Mouse (Mus musculus) thymus, postnatal 36 days (tissue): Measurements from ENCODE around the gene Actr3.
A peak's percentile ranks its signal among the peaks of the same experiment; 100 is the strongest.
"Not testable (repeated sequence)": the region's sequence is repeated elsewhere in the genome, so short reads cannot be mapped to it uniquely, and the experiment has no call there.

ENCODE experiments used
- DNase-seq, 2 experiments: peaks; one replicate each; pipeline ENCODE4 v3.0.0; 2022; ENCODE audit warnings: mixed read lengths in 2 of 2

Actr3 gene

DNA sequence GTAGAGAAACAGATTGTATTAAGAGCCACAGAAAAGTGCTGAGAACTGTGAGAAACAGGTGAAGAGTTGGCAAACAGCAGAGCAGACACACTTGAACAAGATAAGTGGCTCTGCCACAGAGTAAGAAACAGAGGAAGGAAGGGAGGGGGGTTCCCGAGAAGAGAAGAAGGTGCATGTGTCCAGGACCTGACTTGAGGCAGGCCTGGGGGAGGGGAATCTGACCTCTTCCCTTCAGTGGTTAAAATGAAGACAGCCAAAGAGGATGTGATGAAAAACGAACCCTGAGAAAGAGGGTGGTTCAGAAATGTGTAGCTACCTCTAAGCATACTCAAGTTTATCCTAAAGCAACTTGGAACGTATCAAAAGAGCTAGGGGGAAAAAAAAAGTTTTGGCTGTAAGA, 2.4 kb upstream of the Actr3 start:
- peak in 1 of 2 experiments; percentile 15 for DNase-seq

DNA sequence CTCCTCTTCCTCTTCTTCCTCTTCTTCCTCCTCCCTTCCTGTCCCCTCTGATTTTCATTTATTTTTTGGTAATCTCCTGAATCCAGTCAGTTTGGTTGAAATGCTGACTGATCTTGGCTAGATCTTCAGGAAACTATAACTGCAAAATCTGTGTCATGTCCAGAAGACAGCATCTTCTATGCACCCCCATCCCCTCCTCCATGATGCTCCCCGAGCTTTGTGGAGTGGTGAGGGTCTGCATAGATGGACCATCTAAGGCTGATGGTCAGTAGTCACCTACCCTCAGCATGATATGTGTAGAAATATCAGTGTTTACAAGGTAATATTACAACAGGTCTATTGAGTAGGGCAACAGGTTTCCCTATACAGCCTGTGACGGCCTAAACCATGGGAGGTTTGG, 1.6 kb upstream of the Actr3 start:
- DNase-seq = no peak

DNA sequence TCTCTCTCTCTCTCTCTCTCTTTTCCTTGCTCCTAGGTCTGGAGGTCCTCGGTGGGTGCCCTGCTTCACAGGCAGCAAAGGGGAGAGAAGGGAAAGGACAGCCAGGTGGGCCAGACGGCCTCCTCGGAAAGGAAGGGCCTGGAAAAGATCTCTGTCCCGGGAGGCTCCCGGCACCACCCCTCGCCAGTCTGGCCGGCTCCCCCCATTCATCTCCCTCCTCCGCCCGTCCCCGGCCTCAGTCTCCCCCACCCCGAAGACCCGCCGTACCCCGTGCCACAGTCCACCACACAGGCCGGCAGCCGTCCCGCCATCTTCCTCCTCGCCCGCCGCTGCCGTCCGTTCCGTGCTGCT, 534 bp downstream of the Actr3 start:
- no peak for DNase-seq

DNA sequence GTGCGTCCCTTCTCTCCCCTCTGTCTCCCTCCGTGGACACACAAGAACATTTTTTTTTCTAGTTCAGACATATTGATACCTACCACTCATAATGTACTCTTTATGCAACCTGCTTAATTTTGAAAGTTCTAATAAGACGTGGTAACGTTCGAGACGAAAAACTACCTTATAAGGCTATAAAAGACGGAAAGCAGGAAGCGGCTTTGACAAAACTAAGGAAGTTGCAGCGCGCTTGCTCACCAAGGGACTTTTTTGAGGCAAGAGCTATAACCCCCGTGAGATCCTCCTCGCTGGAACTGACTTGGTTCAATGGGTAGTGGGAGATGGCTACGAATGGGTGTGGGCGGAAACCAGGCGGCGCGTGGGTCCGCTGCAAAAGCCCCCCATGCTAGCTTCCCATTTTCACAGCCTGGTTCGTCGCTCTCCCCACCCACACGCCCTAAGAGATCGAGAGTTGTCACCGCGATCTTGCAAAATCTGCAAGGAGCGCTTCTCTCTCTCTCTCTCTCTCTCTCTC, 984 bp downstream of the Actr3 start:
- peak; percentile 68 to 76 for DNase-seq

DNA sequence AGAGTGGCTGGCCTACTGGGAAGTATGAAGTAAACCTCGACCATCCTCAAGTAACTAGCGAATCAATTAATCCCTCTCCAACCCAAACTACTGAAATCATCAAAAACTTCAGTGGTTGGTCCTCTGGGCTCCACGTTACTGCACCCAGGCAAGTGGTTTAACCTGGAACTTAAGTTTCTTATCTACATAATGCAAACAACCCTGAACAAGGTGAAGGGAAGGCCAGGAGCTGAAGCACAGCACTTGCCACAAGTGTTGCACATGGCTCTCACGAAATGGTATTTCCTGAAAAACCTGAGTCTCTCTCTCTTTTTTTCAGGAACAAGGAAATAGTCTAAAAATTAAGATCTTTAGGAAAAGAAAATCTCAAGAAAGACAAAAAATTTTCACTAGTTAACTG, 4.2 kb downstream of the Actr3 start:
- DNase-seq = no peak

DNA sequence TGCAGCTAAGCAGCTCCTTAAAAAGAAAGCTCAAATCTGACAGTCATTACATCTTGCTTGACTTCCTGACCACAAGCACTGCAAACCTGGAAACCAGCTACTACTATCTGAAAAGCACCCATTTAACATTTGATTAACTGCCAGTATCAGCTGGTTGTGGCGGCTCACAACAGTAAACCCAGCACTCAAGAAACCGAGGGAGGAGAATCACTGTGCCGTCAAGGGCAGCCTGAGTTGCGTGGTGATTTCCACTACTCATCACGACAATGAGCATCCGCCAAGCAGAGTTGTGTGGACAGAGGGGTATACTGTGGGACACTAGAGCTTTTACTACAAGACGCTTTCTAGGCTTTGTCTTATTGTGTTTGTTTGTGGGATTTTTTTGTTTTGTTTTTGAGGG, 4.8 kb downstream of the Actr3 start:
- no peak for DNase-seq

DNA sequence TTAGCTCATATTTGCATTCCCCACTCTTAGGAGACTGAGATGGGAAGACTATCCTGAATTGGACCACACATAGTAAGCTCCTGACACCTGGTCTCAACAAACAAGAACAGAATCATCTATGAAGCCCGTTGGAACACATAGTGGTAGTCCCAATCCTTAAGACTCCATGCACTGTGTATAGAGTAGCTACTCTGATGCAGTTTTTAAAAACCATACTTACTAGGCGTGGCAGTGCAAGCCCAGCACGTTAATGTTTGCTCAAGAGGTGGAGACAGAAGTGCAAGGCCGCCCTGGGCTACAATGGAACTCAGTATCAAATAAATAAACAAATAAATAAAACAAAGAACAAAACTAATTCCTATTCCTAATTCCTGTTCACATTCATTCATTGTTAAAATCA, 5.5 kb downstream of the Actr3 start:
- DNase-seq = no peak

DNA sequence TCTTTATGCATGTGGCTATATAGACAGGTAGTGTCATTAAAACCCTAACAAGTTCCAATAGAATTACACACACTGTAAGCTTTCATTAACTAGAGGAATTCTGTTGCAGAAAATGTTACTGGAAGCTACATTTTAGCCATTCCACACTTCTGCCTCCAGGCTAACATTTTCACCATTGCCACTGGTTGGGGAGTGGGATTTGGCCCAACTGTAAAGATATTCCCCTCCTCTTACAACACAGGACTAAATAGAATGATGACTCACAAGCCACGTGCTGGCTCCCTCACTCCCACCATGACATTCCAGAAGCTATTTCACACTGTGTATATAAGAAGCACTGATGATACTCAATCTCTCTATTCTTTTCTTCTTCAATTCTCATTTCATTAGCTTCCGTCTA, 7.2 kb downstream of the Actr3 start:
- DNase-seq = no peak

DNA sequence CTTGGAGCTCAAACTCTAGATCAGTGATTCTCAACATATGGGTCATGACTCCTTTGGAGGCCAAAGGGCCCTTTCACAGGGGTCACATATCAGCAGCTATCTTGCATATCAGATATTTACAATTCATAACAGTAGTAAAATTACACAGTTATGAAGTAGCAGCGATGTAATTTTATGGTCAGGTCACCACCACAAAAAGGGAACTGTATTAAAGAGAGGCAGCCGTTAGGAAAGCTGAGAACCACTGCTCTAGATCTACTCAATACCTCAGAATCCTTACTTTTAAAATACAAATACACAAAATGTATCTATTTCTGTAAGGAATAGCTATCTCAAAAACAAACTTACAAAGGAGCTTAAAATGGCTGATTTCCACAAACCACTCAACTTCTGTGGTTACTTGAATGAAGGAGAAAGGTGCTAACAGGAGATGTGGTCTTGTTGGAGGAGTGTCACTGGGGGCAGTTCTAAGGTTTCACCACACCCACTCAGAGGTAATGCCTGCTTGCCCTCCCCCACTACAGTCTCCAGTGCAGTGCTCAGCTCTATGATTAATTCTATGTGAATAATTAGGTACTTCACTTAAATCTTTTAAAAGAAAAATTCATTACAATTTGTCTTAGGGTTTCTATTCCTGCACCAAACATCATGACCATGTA, 9.0 kb downstream of the Actr3 start:
- no peak for DNase-seq

DNA sequence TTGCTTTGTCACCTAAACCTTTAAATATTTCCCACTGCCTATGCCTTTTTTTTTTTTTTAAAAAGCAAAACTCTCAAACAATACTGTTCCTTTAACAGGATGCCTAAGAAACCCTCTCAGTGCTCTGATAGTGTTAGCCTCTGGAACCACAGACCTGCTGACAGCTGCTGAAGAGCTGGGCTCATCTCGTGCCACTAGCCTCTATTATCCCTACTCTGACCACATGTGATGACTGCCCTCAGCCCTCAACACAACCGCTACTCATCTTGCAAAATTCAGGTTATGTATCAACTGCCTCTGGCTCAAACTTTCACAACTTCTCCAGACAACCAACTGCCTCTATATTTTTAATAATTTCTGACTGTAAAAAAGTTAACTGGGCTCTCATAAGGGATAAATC, 15.6 kb downstream of the Actr3 start:
- no peak for DNase-seq

DNA sequence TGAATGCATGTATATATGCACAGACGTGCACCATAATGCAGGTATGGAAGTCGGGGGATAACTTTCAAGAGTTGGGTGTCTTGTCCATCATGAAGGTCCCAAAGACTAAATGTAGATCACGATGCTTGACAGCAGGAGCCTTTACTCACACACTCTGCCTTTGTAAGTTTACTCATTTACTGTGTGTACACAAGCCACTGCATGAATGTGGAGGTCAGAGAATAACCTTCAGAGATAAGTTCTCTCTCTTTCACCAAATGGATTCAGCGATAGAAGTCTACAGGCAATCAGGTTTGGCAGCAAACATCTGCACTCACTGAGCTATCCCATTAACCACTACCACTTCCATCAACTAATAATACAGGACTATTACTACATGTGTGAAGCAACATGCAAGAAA, 16.8 kb downstream of the Actr3 start:
- DNase-seq = no peak

DNA sequence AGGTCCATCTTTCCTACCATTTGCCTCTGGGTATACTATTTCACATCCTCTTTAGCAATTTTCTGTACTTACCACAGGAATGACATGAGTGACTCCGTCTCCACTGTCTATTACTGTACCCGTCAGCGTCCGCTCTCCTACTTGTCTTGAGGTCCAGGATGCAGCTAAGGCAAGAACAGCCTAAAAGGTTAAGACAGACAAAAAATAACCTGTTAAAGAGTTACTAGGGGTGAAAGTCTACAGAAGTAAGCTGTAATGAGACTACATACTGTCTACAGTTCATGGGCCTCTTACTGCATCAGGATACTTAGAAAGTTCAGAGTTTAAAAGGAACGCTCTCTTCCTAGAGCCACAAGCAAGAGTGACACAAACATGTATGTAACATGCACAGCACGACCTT, 28.3 kb downstream of the Actr3 start:
- no peak for DNase-seq

DNA sequence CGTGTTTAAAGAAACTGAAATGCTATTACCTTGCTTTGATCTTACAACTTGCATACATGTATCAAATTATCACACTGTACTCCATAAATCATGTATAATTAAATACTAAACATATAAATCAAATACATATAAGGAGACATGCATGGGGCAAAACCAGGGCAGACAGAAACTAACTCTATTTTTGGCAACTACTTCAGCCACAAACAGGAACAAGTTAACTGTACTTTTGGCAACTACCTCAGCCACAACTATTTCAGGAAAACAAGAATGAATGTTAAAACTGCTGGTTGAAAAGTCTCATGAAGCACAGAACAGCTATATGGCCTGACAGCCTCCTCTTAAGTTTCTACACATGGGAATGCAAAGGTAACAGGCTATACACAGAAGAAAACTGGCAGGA, 40.1 kb downstream of the Actr3 start:
- DNase-seq = no peak

DNA sequence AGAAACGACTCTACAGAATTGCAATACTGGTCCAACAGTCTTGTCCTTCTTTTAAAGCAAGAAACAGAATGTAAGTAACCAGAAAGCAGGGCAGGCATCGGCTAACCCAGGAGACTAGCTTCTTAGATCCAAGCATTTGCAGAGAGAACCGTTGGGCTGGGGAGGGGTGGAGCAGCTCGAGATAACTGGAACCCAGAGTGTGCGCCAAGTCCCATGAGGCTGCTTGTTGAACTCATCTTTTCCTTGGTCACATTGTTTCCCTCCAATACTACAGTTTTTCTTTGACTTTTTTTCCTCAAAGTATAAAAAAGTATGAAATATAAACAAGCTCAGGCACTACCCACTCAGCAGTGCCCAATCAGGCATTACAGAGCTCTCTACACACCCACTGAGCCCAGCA, 42.2 kb downstream of the Actr3 start:
- not testable (repeated sequence) for DNase-seq

DNA sequence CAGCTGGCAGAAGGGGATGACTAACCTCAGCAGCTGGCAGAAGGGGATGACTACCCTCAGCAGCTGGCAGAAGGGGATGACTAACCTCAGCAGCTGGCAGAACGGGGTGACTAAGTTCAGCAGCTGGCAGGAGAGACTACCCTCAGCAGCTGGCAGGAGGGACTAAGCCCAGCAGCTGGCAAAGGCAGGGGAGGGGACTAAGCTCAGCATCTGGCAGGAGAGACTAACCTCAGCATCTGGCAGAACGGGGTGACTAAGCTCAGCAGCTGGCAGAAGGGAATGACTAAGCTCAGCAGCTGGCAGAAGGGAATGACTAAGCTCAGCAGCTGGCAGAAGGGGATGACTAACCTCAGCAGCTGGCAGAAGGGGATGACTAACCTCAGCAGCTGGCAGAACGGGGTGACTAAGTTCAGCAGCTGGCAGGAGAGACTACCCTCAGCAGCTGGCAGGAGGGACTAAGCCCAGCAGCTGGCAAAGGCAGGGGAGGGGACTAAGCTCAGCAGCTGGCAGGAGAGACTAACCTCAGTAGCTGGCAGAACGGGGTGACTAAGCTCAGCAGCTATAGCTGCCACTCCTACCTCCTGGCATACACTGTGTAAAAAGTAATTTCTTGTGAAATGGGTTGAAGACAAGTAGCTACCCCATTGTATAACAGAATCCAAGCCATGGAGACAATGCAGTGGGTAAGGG, 45.3 kb downstream of the Actr3 start:
- DNase-seq = not testable (repeated sequence)

DNA sequence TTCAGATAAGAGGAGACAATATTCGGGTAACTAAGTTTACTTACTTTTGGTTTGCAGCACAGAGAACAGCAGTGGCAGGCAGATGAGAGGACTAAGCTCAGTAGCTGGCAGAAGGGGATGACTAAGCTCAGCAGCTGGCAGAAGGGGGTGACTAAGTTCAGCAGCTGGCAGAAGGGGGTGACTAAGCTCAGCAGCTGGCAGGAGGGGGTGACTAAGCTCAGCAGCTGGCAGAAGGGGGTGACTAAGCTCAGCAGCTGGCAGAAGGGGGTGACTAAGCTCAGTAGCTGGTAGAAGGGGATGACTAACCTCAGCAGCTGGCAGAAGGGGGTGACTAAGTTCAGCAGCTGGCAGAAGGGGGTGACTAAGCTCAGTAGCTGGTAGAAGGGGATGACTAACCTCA, 45.9 kb downstream of the Actr3 start:
- not testable (repeated sequence) for DNase-seq

DNA sequence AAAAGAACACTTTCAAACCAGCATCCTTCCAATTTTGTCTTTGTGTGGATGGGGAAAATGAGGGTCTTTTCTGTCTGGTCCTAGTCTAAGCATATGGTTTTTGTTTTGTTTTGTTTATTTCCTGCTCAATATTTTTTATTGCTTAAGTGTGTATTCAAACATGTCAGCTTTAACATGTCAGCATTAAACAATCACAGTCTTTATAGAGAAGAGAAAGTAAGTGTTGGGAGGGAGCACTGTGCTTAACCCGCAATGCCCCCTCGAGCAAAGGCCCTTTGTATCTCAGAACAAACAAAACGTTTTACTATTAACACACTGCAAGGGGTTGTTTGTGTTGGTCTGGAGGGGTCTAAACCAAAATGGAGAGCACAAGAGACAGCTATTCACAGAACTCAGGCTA, 47.2 kb downstream of the Actr3 start:
- DNase-seq = no peak

DNA sequence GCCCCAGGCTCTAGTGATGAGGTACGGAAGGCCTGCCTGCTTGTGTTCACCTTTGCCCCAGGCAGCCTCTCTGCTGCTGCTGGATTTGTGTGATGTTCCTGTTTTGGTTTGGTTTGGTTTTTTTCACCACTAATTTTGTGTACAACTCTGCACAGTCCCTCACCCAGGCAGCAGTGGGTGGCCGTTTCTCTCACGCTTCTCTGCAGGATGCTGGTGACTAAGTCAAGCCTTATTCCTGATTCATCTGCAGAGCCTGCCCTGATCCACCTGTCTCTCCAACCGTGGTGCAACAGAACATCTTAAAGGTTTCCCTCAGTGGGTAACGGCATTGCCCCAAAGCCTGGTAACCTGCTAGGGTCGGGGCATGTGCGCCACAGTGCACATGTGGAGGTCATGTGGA, 49.3 kb downstream of the Actr3 start:
- no peak for DNase-seq

DNA sequence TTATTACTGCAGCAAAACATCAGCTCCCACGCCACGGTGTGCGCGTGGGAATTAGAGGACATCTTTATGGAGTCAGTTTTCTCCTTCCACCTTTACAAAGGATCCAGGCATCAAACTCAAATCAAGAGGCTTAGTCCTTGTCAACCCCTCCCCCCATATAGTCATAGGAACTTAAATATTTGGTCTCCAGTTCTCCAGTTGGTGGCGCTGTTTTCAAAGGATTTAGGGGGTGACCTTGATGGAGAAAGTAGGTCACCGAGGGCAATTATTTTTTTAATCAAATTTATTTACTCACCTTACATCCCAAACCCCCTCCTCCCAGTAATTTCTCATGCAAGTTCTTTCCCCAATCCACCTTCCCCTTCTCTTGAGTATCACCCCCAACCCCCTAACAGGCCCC, 52.9 kb downstream of the Actr3 start:
- peak in 1 of 2 experiments; percentile 27 for DNase-seq

DNA sequence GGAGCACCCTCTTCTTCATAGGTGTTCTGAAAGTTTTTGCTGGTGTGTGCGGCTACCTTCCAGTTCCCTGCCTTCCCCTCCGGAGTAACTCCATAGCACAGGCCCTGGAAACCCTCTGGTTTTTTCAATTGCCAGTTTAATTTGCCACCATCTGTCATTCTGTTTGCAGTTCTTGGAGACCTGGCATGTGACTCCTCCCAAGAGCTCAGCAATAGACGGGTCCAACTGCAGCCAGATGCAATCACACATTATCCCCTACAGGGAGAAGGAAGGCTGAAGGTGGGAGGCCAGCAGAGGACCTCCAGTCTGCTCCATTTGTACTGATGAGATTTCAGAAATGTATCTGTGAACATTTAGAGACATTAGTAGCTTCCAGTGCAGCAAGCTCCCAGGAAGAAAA, 56.6 kb downstream of the Actr3 start:
- no peak for DNase-seq

DNA sequence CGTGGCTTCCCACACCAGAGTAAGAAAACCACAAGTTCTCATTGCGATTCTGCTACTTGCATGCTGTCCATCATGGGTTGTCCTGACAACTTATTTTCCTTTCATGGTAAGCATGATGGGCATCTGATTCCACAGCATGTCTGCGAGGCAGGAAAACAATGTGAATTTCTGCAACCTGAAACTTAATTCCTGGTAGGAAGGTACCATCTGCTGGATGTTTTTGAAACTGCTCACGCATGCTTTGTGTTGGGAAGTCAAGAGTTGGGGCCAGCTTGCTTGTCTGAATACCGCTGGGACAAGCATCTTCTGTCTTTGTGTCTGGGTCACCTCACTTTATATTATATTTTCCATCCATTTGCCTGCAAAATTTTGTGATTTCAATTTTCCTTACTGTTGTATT, 62.7 kb downstream of the Actr3 start:
- DNase-seq = no peak

DNA sequence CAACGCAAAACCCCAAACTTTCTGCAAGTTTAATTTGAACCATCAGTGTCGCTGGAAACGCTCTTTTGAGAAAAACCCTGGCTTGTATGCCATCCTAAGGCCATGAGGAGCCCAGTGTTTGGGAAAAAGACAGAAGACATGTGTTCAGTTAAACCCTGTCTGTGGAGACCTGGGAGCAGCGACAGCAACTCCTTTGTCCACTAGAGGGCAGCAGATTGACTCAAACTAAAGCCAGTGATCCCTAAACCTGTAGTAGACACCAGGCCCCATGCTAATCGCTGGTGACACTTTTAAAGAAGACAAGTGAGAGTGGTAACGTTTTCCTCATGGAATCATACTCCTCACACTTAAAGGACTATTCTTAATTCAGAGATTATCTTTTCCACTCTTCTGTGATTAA, 64.7 kb downstream of the Actr3 start:
- peak; percentile 21 to 33 for DNase-seq

DNA sequence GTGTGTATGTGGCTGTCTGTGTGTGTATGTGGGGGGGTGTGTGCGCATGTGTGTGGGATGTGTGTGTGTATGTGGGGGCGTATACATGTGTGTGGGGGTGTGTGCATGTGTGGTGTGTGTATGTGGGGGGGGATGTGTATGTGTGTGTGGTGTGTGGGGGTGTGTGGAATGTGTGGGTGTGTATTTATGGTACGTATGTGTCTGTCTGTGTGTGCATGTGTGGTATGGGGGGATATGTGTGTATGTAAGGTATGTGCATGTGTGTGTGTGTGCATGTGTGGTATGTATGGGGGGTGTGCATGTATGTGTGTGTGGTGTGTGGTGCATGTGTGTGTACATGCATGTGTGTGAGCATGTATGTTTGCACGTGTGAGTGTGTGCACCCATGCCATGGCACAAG, 70.0 kb downstream of the Actr3 start:
- no peak for DNase-seq

DNA sequence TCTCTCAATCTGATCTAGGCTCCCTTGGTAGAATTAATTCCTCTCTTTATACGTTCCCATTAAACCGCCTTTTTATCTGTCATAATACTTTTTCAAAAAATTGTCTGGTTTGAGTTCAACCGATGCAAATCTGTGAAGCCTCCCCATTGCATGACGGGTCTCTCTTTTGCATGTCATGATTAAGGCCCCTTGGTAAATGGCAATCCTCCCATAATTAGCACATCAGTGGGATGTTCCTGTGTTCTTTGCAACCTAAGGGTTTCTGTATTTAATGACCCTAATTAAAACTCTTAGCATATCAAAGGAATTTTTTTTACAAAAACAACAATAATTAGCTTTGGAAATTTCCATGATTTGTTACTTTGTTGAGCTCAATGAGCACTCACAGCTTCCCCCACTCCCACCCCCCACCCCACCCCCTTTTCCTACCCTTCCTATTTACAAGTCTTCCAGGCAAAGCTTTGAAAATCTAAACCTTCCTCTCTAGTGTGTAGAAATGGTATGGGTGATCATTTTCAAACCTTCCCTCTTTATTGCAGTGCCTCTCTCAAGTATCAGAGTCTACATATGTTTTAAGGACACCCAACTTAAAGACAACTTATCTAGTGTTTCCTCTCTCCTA, 84.0 kb downstream of the Actr3 start:
- DNase-seq = no peak
